Mouse (Mus musculus): Measurements from ENCODE around the gene Cabp4.
"Not testable (repeated sequence)": the region's sequence is repeated elsewhere in the genome, so short reads cannot be mapped to it uniquely, and the experiment has no call there.

The Cabp4 gene

DNA sequence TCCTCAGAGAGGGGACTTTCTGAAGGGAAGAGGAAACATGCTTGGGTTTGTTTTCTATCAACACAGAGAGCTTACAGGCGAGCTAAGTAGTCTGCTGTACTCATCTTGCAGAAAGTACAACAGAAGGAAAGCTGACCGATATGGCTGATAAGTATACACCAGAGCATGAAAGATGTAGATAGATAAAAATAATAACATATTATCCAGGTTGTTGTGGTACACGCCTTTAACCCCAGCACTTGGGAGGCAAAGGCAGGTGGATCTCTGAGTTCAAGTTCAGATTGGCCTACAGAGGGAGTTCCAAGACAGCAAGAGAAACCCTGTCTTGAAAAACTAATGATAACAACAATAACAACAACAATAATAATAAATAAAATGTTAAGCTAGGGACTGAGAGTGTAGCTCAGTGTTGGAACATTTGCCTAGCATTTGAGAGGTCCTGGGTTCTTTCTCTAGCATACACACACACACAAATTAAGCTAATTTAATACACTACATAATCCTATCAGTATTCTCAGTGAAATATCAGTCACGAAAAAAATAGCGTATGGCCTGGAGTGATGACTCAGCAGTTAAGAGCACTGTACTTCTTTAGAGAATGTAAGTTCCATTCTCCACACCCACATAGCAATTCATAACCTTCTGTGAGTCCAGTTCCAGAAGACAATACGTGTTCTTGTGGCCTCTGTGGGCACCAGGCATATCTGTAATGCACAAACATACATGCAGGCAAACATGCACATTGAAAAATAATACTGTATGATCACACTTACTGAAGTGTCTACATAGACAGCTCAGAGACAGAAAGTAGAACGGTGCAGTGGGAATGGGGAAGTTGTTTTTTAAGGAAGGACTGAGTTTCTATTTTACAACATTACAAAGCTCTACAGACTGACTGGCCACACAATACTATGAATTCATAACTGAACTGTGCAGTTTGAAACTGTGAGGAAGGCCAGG lies 21.1 kb downstream of the Cabp4 start:
- DNase-seq (ENCODE audit: low spot score): no peak

DNA sequence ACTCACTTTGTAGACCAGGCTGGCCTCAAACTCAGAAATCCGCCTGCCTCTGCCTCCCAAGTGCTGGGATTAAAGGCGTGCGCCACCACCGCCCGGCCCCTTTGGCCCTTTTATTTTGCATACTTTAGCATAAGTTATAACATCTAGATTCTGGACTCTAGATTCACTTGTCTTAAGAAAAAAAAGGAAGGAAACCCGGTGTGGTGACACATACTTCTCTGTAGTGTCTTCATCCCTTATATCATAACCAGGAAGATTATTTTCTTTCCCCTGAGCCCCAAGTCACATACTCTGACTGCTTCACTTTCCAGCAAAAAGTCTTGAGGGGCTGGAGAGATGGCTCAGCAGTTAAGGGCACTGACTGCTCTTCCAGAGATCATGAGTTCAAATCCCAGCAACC lies 21.9 kb downstream of the Cabp4 start:
- not testable (repeated sequence) for DNase-seq (ENCODE audit: low spot score)

DNA sequence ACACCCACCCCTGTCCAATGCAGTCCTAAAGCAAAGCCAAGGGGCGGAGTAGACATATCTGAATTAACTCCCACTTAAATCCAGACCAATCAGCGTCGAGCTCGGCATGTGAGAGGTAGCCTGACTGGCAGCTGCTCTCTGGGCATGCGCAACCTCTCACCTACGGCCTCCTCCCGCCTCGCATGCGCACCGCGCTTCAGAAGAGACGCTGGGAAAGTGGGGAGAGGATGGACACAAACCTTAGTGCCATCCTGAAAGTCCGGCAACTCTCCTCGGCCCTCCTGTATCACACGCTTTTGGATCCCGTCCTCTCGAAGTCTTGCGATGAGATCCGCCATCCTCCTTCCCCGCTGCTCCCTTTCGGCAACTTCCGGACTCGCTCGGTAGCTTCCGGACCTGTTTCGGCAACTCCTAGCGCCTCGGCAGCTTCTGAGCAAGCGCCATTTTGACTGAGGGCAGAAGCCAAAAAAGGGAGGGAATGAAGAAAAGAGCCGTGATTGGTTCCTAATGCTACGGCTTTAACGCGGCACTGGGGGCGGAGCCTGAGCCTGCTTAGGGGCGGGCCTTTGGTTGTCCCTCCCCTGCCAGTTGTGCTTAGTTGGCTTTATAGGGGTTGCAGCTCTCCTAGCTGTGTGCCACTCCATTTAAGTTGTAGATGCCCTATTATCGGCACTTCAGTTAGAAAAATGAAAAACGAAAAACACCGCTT lies 22.6 kb downstream of the Cabp4 start:
- peak; percentile 97 for DNase-seq (ENCODE audit: low spot score)

DNA sequence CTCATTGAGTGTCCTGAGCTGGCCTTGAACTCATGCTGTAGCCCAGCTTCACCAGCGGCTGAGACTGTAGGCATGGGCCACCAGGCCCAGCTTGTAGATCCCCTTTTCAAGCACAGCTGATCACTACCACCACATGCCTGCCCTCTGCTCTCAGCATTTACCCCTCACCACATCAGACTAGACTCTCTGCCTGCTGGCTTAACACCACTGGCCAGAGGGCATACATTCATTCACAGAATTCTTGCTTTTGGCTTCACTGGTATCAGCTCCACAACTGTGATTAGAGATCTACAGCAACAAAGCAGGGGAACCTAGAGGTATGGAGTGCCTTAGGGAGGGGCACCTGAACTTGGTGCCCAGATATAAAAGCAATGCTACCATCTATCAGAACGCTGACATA lies 23.3 kb downstream of the Cabp4 start:
- no peak for DNase-seq (ENCODE audit: low spot score)

DNA sequence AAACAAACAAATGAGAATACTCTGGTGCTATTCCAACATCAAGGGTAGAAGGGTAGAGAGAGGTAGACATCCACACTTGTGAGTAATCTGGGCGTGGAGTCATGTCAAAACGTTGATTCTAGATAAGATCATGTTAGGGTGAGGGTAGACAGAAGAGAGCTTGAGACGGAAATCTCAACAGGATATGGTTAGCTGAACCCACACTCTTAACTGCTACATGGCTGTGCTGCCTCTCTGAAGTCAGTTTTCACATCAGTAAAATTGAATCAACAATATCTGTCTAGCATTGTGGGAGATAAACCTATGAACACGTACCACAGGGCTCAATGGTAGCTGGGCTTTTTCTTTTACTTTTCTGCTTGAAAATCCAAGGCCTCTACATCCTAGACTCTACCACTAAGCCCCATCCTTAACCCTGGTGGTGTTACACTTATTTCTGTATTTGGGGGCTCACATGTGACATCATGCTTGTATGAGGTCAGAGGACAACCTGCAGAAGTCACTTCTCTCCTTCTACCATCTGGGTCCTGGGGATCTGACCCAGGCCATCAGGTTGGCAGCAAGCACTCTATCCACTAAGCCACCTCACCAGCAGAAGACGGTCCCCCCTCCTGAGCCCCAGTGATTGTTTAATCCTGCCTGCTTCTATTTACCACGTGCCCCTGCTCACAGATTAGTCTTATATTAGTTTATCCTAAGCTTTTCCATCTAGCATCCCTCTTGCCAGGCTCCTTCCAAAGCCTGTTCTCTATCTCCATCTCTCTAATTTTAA lies 23.9 kb downstream of the Cabp4 start:
- no peak for DNase-seq (ENCODE audit: low spot score)

DNA sequence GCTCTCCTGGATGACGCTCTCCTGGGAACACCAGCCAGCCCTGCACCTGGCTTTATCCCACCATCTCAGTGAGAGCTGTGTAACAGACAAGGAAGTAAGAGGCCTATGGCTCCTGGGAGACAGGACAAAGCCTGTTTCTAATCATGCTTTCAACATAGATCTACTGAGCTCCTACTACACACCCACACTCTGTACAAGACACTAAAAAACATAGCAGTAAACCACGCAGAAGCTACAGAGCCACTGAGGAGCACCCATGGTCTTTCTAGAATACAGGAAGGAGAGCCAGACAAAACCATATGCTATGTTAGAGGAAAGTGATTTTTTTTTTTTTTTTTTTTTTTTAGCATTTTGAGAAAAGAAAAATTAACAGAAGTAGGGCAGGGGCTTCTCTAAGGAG lies 25.5 kb downstream of the Cabp4 start:
- DNase-seq (ENCODE audit: low spot score): no peak

DNA sequence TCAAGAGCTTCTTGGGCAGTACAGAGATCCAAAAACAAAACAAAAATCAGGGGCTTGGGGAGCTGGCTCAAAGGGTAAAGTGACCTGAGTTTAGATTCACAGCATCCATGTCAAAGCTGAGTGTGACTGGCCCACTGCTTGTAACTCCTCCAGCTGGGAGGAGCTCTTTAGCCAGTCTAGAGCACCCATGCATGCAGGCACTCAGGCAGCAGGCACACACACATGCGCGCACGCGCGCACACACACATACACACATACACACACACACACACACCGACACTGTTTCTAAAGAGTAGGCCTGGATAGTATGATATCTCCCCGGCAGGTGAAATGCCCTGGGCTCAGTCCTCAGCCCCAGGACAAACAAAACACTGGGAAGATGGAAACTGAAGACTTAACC lies 26.8 kb downstream of the Cabp4 start:
- DNase-seq (ENCODE audit: low spot score): no peak

DNA sequence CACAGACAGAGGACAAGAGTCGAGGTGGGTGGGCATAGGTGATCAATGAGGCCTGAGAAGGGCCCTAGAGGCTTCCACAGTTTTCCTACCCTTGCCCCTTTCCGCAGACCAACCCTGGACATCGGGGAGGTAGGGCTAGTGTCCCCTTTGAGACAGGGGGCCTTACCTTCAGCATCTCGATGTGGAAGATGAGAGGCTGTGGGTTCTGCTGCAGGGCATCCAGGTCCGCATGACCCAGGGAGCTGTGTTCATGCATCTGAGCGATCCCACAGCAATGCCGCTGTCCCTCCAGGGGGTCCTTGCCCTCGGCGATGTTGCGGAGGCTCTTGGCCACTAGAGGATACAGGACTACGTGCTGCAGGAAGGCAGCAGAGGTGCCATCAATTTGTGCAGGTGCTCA lies 28.0 kb downstream of the Cabp4 start:
- DNase-seq (ENCODE audit: low spot score): no peak

DNA sequence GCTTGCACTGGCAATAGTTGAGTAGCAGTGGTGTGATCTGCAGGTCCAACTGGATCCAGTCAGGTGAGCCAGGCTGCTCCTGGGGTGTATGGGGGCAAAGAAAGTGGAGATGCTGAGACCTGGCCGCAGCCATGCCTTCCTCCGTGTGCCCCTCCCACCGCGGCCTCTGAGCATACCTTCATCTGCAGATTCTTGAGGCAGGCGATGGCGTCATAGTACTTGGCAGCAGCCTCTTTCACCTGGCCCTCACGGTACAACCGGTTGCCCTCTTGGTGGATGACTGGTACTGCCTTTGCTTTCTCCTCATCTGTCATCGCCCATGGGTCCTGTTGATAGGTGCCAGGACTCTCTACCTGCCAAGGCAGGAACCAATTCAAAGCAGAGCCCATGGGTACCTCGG lies 28.7 kb downstream of the Cabp4 start:
- no peak for DNase-seq (ENCODE audit: low spot score)

DNA sequence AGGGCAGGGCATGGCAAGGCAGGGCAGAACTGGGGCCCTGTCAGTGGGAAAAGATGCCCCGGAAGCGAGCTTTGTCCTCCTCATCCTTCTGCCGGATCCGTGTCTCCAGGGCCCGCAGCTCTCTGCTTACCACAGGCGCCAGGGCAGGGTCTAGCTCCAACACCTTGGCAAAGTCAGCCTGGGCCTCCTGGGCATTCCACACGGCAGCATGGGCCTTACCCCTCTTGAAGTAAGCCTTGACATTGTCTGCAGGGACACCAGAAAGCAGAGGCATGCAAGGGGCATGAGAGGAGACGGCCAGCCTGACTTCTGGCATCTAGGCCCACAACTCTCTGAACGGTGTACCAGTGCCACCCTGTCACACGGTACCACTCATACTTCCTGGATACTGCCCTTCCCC lies 29.3 kb downstream of the Cabp4 start:
- no peak for DNase-seq (ENCODE audit: low spot score)

DNA sequence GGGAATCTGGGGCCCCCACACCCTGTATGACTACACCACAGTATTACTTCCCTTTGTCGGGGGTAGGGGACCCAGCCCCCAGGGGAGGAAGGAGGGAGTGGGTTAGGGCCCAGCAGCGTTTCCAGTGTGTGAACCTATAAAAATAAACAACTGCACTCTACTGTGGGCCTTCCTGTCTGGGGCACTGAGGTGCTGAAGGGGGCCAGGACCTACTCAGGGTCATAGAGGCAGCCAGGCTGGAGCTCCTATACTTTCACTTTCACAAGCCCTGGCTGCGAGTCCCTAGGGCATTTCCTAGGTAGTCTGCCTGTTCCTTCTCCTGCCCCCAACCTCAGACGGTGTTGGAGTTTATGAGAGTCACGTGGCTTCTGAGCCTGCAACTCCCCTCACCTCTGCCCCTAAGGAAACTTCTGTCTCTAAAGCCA lies 30.0 kb downstream of the Cabp4 start:
- no peak for DNase-seq (ENCODE audit: low spot score)

DNA sequence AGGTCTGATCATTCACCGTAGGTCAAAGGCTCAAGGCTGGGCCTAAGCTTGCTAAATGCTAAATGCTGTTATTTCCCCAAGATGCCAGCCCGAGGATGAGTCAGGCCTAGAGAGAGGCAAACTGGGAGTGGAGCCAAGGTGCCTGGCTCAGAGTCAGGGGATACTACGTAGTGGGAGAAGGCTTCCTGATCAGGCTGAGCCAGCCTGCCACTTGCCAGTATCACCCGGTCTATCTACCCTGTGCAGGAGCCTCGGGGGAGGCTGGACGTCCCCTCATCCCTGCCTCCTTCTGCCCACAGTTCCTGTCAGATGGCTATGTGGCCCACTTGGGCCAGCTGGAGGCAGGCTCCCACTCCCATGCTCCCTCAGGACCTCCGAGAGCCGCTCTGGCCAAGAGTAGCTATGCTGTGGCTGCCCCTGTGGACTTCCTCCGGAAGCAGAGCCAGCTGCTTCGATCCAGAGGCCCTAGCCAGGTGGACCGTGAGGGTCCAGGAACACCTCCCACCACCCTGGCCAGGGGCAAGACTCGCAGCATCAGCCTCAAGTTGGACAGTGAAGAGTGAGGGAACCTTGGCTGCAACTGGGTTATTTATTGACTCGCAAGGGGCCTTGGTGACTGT lies 30.5 kb downstream of the Cabp4 start:
- DNase-seq (ENCODE audit: low spot score): peak; percentile 79

DNA sequence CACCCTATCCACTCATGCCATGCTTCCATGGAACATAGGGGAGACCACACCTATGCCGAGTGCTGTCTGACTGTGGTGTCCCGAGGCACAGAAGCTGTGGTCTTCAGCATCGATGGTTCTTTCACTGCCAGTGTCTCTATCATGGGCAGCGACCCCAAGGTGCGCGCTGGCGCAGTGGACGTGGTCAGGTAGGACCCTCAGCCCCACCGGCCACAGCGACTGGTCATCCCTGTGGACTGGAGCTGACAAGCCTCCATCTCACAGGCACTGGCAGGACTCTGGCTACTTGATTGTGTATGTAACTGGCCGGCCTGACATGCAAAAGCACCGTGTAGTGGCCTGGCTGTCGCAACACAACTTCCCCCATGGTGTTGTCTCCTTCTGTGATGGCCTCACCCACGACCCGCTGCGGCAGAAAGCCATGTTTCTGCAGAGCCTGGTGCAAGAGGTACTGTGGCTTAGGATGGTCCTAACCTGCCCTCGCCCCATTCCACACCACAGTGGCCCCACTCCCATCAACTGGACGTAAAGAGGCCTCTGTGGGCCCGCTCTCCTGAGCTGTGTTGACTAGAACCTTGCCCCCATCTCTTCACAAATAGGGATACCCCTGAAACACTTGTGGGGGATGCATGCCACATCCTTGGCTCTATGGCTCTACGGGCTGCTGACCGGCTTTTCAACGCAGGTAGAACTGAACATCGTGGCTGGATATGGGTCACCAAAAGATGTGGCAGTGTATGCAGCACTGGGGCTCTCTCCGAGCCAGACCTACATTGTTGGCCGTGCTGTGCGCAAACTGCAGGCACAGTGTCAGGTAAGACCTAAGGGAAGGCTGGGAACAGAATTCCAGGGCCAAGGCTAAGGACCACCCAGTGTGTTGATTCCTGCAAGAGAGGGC lies 31.5 kb downstream of the Cabp4 start:
- no peak for DNase-seq (ENCODE audit: low spot score)

DNA sequence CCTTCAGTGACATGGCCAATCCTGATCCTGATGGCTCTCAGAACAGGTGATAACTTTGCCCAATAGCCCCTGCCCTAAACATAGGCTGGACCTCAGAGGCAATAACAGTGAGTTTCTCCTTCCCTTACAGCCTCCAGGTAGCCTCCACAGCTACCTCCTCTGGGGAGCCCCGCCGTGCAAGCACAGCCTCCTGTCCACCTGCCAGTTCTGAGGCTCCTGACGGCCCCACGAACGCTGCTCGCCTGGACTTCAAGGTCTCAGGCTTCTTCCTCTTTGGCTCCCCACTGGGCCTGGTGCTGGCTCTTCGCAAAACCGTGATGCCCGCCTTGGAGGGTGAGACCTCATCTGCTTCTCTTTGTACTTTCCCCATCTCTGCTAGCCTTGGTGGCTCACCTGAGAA lies 35.3 kb downstream of the Cabp4 start:
- DNase-seq (ENCODE audit: low spot score): no peak

DNA sequence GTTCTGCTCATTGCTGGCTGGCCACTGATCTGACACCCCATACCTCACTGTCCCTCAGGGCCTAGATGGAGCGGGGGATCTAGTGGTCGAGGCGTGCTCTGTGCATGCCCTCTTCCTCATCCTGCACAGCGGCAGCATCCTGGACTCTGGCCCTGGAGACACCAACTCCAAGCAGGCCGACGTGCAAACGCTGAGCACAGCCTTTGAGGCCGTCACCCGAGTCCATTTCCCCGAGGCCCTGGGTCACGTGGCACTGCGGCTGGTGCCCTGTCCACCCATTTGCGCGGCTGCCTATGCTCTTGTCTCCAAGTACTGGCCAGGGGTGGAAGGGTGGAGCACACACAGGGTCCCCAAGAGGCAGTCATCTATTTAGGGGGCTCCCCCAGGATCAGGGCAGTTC lies 37.2 kb downstream of the Cabp4 start:
- DNase-seq (ENCODE audit: low spot score): no peak

DNA sequence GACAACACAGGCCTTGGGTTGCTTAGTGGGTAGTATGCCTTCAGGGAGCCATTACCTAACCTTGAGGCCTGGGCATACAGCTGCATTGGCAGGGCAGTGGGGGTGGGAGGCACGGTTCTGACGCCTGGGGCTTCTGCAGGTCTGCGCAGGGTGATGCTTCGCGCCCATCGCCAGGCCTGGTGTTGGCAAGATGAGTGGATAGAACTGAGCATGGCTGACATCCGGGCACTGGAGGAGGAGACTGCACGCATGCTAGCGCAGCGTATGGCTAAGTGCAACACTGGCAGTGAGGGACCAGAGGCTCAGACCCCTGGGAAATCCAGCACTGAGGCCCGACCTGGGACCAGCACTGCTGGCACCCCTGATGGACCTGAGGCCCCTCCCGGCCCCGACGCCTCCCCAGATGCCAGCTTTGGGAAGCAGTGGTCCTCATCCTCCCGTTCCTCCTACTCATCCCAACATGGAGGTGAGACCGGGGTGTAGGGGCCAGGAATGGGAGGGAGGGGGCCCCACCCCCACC lies 39.1 kb downstream of the Cabp4 start:
- DNase-seq (ENCODE audit: low spot score): no peak

DNA sequence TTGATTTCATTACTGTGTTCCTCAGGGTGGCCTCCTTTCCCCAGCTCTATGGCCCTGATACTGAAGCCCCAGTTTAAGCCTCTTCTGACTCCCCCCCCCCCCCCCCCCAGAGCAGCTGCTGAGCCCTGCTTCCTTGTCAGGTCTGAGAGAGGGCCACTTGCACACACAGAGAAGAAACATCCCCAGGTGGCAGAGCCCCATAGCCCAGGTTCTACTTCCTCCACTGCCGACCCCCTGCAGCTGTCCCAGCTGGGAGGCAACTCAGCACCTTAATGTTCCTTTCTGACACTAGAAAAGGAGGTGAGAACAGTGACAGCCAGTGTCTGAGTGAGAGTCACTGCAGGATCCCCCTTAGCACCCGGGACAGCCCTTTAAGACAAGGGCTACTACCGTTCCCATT lies 40.0 kb downstream of the Cabp4 start:
- no peak for DNase-seq (ENCODE audit: low spot score)

DNA sequence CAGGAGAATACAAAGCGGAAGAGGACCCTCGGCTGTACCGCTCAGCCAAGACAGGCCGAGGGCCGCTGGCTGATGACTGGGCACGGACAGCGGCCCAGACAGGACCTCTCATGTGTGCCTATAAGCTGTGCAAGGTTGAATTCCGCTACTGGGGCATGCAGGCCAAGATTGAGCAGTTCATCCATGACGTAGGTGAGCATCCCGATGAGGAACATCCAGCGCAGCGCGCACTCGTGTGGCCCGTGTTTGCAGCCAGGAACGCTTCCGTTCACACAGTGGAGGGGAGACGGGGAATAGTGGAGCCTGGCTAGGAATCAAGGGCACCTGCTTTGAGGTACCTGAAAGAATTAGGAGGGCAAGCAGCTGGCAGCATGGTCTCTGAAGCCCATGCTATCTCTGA lies 40.5 kb downstream of the Cabp4 start:
- DNase-seq (ENCODE audit: low spot score): no peak

DNA sequence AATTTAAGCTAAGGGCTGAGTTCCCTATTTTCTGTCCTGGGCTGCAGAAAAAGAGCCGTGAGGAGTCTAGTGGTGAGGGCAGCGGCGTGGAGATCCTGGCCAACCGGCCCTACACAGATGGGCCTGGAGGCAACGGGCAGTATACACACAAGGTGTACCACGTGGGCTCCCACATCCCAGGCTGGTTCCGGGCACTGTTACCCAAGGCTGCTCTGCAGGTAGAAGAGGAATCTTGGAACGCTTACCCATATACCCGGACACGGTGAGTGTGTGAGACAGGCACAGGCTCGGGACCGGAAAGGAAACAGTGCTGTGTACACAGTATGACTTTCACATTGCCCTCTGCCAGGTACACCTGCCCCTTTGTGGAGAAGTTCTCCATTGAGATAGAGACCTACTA lies 41.2 kb downstream of the Cabp4 start:
- no peak for DNase-seq (ENCODE audit: low spot score)

DNA sequence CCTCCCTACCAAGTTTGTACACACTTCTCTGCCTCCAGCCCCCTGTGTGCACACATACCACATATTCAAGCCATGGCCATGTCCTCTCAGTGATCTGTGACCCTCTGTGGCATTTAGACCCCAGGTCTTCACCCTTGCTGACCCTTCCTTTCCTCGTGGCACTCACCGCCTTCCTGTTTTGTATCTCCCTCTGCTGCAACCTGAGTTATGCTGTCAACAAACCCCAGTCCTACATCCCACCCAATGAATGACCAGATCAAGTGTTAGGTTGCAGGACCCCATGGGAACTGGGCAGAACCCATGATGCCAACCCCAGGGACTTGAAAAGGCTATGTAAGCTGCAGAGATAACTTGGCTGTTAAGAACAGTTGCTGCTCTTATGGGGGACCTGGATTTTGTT lies 41.8 kb downstream of the Cabp4 start:
- DNase-seq (ENCODE audit: low spot score): no peak

DNA sequence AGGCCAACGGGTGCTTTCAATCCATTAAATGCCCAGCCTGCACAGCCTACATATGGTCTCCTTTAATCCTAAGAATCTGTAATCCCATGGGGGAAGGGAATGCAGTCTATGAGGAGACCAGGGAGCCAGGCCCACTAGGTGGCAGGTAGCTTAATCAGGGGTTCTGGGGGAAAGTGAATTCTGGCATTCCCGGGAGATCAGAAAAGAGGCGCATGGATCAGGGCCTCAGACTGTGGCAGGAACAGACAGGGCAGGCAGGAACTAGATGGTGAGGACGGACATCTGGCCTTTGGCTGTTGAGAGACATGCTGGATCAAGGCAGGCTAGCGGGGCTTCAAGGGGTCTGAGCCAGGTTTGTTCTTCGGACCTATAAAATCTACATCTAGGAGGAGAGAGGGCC lies 42.4 kb downstream of the Cabp4 start:
- DNase-seq (ENCODE audit: low spot score): no peak
